Mouse (Mus musculus): ENCODE results near the gene Dhcr24.

Gene Dhcr24

GRCm38 (mm10) chr4:106560846-106561781 is at the start of gene Dhcr24:
Gene Dhcr24, plus strand, starts transcription at chr4:106561038.
- peak; percentile 92 to 97 for DNase-seq (ENCODE audit: low spot score in 2 of 2)

- DNase-seq (ENCODE audit: low spot score in 2 of 2), result no peak
These were observed 46.2 kb upstream of the Dhcr24 start for GRCm38 (mm10) chr4:106514606-106515005.

- DNase-seq (ENCODE audit: low spot score in 2 of 2), result no peak
These were observed 38.3 kb upstream of the Dhcr24 start for GRCm38 (mm10) chr4:106522547-106522946.

- DNase-seq (ENCODE audit: low spot score in 2 of 2), result no peak
These were observed 36.7 kb upstream of the Dhcr24 start for GRCm38 (mm10) chr4:106524131-106524530.

GRCm38 (mm10) chr4:106525001-106525400 is 35.8 kb upstream of the Dhcr24 start:
- DNase-seq (ENCODE audit: low spot score in 2 of 2), result no peak

- DNase-seq (ENCODE audit: low spot score in 2 of 2), result peak in 1 of 2 experiments; percentile 21
These were observed 32.8 kb upstream of the Dhcr24 start for GRCm38 (mm10) chr4:106527856-106528547.

- peak; percentile 79 to 88 for DNase-seq (ENCODE audit: low spot score in 2 of 2)
These were observed 31.3 kb upstream of the Dhcr24 start for GRCm38 (mm10) chr4:106529375-106530112.

- no peak for DNase-seq (ENCODE audit: low spot score in 2 of 2)
These were observed 30.7 kb upstream of the Dhcr24 start for GRCm38 (mm10) chr4:106530113-106530482.

GRCm38 (mm10) chr4:106533421-106534080 is 27.3 kb upstream of the Dhcr24 start:
- DNase-seq (ENCODE audit: low spot score in 2 of 2), result no peak

GRCm38 (mm10) chr4:106534256-106534655 is 26.6 kb upstream of the Dhcr24 start:
- DNase-seq (ENCODE audit: low spot score in 2 of 2), result no peak

GRCm38 (mm10) chr4:106539756-106540155 is 21.1 kb upstream of the Dhcr24 start:
- DNase-seq (ENCODE audit: low spot score in 2 of 2), result no peak

GRCm38 (mm10) chr4:106541491-106541890 is 19.3 kb upstream of the Dhcr24 start:
- no peak for DNase-seq (ENCODE audit: low spot score in 2 of 2)

GRCm38 (mm10) chr4:106542211-106542610 is 18.6 kb upstream of the Dhcr24 start:
- no peak for DNase-seq (ENCODE audit: low spot score in 2 of 2)

- no peak for DNase-seq (ENCODE audit: low spot score in 2 of 2)
These were observed 14.9 kb upstream of the Dhcr24 start for GRCm38 (mm10) chr4:106545817-106546373.

- DNase-seq (ENCODE audit: low spot score in 2 of 2), result no peak
These were observed 13.9 kb upstream of the Dhcr24 start for GRCm38 (mm10) chr4:106546896-106547295.

GRCm38 (mm10) chr4:106548113-106548512 is 12.7 kb upstream of the Dhcr24 start:
- no peak for DNase-seq (ENCODE audit: low spot score in 2 of 2)

- no peak for DNase-seq (ENCODE audit: low spot score in 2 of 2)
These were observed 10.2 kb upstream of the Dhcr24 start for GRCm38 (mm10) chr4:106550516-106551166.

GRCm38 (mm10) chr4:106557262-106557661 is 3.6 kb upstream of the Dhcr24 start:
- DNase-seq (ENCODE audit: low spot score in 2 of 2), result no peak

GRCm38 (mm10) chr4:106557978-106558377 is 2.9 kb upstream of the Dhcr24 start:
- no peak for DNase-seq (ENCODE audit: low spot score in 2 of 2)

- no peak for DNase-seq (ENCODE audit: low spot score in 2 of 2)
These were observed 1.3 kb upstream of the Dhcr24 start for GRCm38 (mm10) chr4:106559343-106560212.
